Mouse (Mus musculus) stomach, embryonic 15.5 days (tissue): ENCODE measurements at regions not wholly inside any gene's neighbourhood (a gene's known extent, or its start where the extent isn't known, plus 50 kb on each side); places are given as distances from the start of the nearest gene placed in this dataset.

ENCODE experiments used
- ATAC-seq: fragments of 200-750 bp; cut with Nextera tagmentation; 2 replicates; pipeline ENCODE4 v1.8.0; 2017; ENCODE audit warnings: low read depth, moderate number of reproducible peaks, moderate TSS enrichment; ENCODE audit not compliant: insufficient read depth, low FRiP score
- H3K27ac ChIP-seq: fragments of 300-500 bp; sonication (generic); 2 replicates; pipeline ENCODE4 v1.5.1; 2015; ENCODE audit warnings: mild to moderate bottlenecking, inconsistent platforms
- H3K27me3 ChIP-seq: fragments of 300-500 bp; sonication (generic); replicated peaks from 2 replicates; pipeline ENCODE4 v1.6.1; 2015; ENCODE audit warnings: inconsistent platforms
- H3K36me3 ChIP-seq: fragments of 300-500 bp; sonication (generic); 2 replicates; pipeline ENCODE4 v1.6.1; 2015; ENCODE audit warnings: inconsistent platforms
- H3K4me1 ChIP-seq: fragments of 300-500 bp; sonication (generic); 2 replicates; pipeline ENCODE4 v1.6.1; 2015; ENCODE audit warnings: inconsistent platforms
- H3K4me2 ChIP-seq: fragments of 300-500 bp; sonication (generic); 2 replicates; pipeline ENCODE4 v1.6.1; 2015; ENCODE audit warnings: mild to moderate bottlenecking, inconsistent platforms
- H3K4me3 ChIP-seq: fragments of 300-500 bp; sonication (generic); replicated peaks from 2 replicates; pipeline ENCODE4 v1.5.1; 2015; ENCODE audit warnings: inconsistent platforms
- H3K9ac ChIP-seq: fragments of 300-500 bp; sonication (generic); 2 replicates; pipeline ENCODE4 v1.6.1; 2015; ENCODE audit warnings: inconsistent platforms
- H3K9me3 ChIP-seq: fragments of 300-500 bp; sonication (generic); 2 replicates; pipeline ENCODE4 v1.6.1; 2016; ENCODE audit warnings: inconsistent platforms
- WGBS: fragments of 180-500 bp; shearing (Covaris S2); methylation state at CpG from one replicate; pipeline ENCODE4 v1.1.7; 2015; 5-methylcytosine and 5-hydroxymethylcytosine counted together

- Histone ChIP-seq H3K4me3 (no peak overlapping the region), H3K4me1 (no peaks in the 10 kb centered on the region), H3K9ac (no peak overlapping the region), H3K27ac (no peak overlapping the region), H3K27me3 (no peaks in the 10 kb centered on the region), H3K36me3 (no peaks in the 10 kb centered on the region), H3K9me3 (no peaks in the 10 kb centered on the region), H3K4me2 (no peak overlapping the region)
- ATAC-seq = no peak
- 76% methylated on average over 6 of the region's 6 CpGs for WGBS
These were observed 116.2 kb downstream of the Mbl2 start for GRCm38 (mm10) chr19:30348924-30349323.

GRCm38 (mm10) chr19:30354981-30355380 lies 122.2 kb downstream of the Mbl2 start:
- Histone ChIP-seq H3K9ac (no peak overlapping the region), H3K9me3 (no peaks in the 10 kb centered on the region), H3K4me3 (no peak overlapping the region), H3K36me3 (no peaks in the 10 kb centered on the region), H3K27me3 (no peaks in the 10 kb centered on the region), H3K4me2 (no peak overlapping the region), H3K4me1 (no peaks in the 10 kb centered on the region), H3K27ac (no peak overlapping the region)
- no peak for ATAC-seq
- 15% methylated on average over 4 of the region's 4 CpGs for WGBS

DNA sequence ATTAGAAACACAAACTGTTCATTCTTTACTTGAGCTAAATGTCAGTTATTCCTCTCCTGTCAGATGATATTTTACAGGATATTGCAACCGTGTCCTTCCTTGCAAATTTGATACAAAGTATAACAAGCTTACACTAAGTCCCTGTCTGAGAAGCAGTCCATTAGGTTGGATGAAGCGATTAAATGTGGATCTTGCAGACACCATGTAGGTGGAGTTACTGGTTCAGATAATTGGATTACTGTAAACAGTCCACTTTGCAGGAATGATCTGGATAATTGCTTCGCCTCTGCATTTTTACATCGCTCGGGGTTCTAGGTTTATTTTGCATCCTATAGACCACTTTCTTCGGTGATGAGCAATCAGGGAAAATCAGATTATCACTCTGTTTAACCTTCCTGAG lies 126.2 kb downstream of the Mbl2 start:
- H3K4me2 ChIP-seq = no peak overlapping the region
- no peak for ATAC-seq
- 74% methylated on average over 6 of the region's 6 CpGs for WGBS

GRCm38 (mm10) chr19:30371901-30372300 lies 139.2 kb downstream of the Mbl2 start:
- no peaks in the 10 kb centered on the region for H3K27me3 ChIP-seq
- H3K4me2 ChIP-seq = no peak overlapping the region
- WGBS = 39% methylated on average over 5 of the region's 5 CpGs
- no peaks in the 10 kb centered on the region for H3K9me3 ChIP-seq
- peak overlapping the region; percentile 49; the same call in 1 of the 2 replicates for H3K27ac ChIP-seq
- ATAC-seq = no peak; the same call in 1 of the 2 replicates
- peaks cover 4% of the 10 kb centered on the region; the same call in 1 of the 2 replicates for H3K4me1 ChIP-seq
- no peaks in the 10 kb centered on the region for H3K36me3 ChIP-seq
- no peak overlapping the region for H3K9ac ChIP-seq
- H3K4me3 ChIP-seq = no peak overlapping the region

More for the DNA sequence above, 126.2 kb downstream of the Mbl2 start:
- Histone ChIP-seq H3K27me3 (no peaks in the 10 kb centered on the region), H3K4me3 (no peak overlapping the region), H3K9me3 (no peaks in the 10 kb centered on the region), H3K27ac (no peak overlapping the region), H3K9ac (no peak overlapping the region), H3K4me1 (no peaks in the 10 kb centered on the region), H3K36me3 (no peaks in the 10 kb centered on the region)

GRCm38 (mm10) chr19:30379767-30380166 lies 147.0 kb downstream of the Mbl2 start:
- no peaks in the 10 kb centered on the region for H3K9me3 ChIP-seq
- H3K27me3 ChIP-seq = no peaks in the 10 kb centered on the region
- ATAC-seq = no peak
- 68% methylated on average over 6 of the region's 6 CpGs for WGBS
- H3K9ac ChIP-seq = no peak overlapping the region
- H3K36me3 ChIP-seq = no peaks in the 10 kb centered on the region
- H3K27ac ChIP-seq = no peak overlapping the region
- no peak overlapping the region for H3K4me3 ChIP-seq
- no peaks in the 10 kb centered on the region for H3K4me1 ChIP-seq
- H3K4me2 ChIP-seq = no peak overlapping the region

DNA sequence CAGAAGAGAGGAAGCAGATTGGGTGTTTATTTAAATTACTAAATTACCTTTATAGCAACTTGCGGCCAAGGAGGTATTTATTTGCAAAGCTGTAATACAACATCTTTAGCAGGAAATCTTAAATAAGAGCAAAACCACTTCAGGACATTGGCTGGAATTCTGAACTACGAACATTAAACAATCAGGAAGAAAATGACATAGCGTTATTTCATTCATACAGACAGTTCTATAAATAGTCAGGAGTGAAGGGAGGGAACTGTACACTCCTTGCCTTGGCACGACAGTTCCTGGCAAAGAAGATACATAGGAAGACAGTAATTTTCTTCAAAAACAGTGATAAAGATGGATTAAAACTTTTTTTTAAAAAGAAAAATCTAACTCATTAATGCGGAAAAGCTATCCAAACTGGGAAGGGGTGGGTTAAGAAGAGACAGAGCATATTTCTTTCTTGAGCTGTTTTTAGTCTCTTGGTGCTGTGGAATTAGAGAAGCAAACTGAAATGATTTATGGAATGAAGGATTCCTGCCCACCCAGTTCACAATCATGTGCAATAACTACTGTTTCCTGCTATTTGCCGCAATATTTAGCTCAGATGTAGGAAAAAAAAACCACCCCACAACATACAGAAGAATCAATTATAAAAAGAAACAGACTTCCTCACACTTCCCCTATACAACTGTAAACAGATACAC lies 147.9 kb downstream of the Mbl2 start:
- H3K9ac ChIP-seq = no peak overlapping the region
- WGBS = 33% methylated on average over 6 of the region's 6 CpGs
- no peaks in the 10 kb centered on the region for H3K4me1 ChIP-seq
- H3K9me3 ChIP-seq = no peaks in the 10 kb centered on the region
- no peaks in the 10 kb centered on the region for H3K36me3 ChIP-seq
- no peak overlapping the region for H3K27ac ChIP-seq
- no peaks in the 10 kb centered on the region for H3K27me3 ChIP-seq
- H3K4me3 ChIP-seq = no peak overlapping the region
- no peak for ATAC-seq
- H3K4me2 ChIP-seq = no peak overlapping the region

- Histone ChIP-seq H3K4me1 (no peaks in the 10 kb centered on the region), H3K9ac (no peak overlapping the region), H3K4me2 (no peak overlapping the region), H3K9me3 (no peaks in the 10 kb centered on the region), H3K4me3 (no peak overlapping the region), H3K36me3 (no peaks in the 10 kb centered on the region), H3K27ac (no peak overlapping the region), H3K27me3 (no peaks in the 10 kb centered on the region)
- WGBS = 37% methylated on average over 5 of the region's 5 CpGs
- no peak for ATAC-seq
These were observed 155.7 kb downstream of the Dkk1 start for GRCm38 (mm10) chr19:30393791-30394190.

DNA sequence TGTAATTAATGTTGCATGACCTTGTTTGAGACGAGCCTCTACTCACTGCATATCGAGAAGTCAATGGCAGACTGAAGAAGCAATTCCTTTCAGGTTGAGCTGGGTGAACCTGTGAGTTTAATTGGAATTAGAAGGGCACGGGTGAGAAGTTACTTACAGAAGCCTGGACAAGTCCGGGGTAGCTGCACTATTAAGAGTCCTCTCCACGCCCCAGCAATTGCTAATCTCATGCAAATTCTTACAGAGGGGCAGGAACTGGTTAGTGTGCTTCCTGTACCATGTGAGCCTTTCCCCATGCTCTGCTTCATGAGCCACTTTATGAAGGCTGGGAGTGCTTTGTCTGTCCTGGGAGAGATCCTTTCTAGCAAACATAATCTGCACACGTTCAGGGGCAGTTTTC lies 142.5 kb downstream of the Dkk1 start:
- no peak for ATAC-seq
- Histone ChIP-seq H3K4me2 (no peak overlapping the region), H3K4me1 (no peaks in the 10 kb centered on the region), H3K27ac (no peak overlapping the region), H3K36me3 (no peaks in the 10 kb centered on the region), H3K9me3 (no peaks in the 10 kb centered on the region), H3K4me3 (no peak overlapping the region), H3K9ac (no peak overlapping the region), H3K27me3 (no peaks in the 10 kb centered on the region)
- 85% methylated on average over 6 of the region's 6 CpGs for WGBS

DNA sequence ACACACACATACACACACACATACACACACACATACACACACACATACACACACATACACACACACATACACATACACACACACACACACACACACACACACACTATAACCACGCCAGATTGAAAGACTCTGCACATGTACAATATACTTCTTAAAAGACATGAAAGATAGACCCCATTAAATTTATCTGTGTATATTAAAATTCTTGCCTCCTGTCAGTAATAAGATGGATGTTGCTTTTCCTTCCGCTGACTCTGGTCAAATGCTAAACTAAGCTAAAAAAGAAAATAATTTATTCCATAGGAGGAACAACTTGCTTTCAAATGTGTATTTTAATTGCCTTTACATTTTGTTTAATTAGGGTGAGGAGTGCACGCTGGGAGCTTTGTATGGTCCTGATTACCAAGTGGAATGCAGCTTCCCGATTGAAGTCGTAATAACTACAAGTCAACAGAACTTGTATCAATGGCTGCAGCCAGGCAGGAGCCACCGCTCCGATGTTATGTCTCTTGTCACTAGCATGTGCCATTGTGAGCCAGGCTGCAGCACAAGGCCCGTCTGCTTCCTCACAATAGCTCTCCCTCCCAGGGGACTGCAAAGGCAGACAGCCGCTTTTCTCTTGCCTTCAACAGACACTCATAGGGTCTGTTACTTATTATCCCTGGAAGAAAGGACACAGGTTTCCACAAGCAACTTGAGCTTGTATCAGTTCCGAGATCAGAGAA lies 129.7 kb downstream of the Dkk1 start:
- Histone ChIP-seq H3K4me2 (peak overlapping the region; percentile 8; the same call in 1 of the 2 replicates), H3K9me3 (no peaks in the 10 kb centered on the region), H3K27me3 (no peaks in the 10 kb centered on the region), H3K4me1 (no peaks in the 10 kb centered on the region), H3K4me3 (no peak overlapping the region), H3K27ac (no peak overlapping the region), H3K36me3 (no peaks in the 10 kb centered on the region), H3K9ac (no peak overlapping the region)
- ATAC-seq = no peak
- WGBS = 29% methylated on average over 10 of the region's 10 CpGs

- H3K4me1 ChIP-seq = no peaks in the 10 kb centered on the region
- no peak for ATAC-seq
- H3K27ac ChIP-seq = no peak overlapping the region
- H3K36me3 ChIP-seq = no peaks in the 10 kb centered on the region
- no peaks in the 10 kb centered on the region for H3K27me3 ChIP-seq
- no peak overlapping the region for H3K4me2 ChIP-seq
- 75% methylated on average over 2 of the region's 2 CpGs for WGBS
- H3K9me3 ChIP-seq = no peaks in the 10 kb centered on the region
- H3K9ac ChIP-seq = no peak overlapping the region
- no peak overlapping the region for H3K4me3 ChIP-seq
These were observed 123.8 kb downstream of the Dkk1 start for GRCm38 (mm10) chr19:30425627-30426026.

DNA sequence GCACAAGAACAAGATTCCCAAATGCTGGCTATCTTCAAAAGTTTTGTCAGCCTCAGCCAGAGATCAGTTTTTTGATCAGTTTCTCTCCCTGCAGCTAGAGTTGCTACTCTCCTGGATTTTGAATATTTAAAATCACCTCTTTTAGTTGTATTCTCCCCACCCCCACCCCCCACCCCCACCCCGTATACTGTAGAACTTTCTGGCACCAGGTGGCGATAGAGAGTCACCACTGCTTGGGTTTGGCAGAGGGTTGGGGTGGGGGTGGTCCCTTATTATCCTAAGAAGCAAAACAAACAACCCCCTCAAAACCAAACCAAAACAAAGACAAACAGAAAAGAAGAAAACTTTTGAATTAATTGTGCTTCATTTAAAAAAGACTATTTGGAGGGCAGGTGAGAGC lies 122.0 kb downstream of the Dkk1 start:
- no peak for ATAC-seq
- Histone ChIP-seq H3K27me3 (no peaks in the 10 kb centered on the region), H3K9ac (no peak overlapping the region), H3K4me2 (no peak overlapping the region), H3K9me3 (no peaks in the 10 kb centered on the region), H3K4me3 (no peak overlapping the region), H3K36me3 (no peaks in the 10 kb centered on the region), H3K27ac (no peak overlapping the region), H3K4me1 (no peaks in the 10 kb centered on the region)
- 7% methylated on average over 2 of the region's 2 CpGs for WGBS

DNA sequence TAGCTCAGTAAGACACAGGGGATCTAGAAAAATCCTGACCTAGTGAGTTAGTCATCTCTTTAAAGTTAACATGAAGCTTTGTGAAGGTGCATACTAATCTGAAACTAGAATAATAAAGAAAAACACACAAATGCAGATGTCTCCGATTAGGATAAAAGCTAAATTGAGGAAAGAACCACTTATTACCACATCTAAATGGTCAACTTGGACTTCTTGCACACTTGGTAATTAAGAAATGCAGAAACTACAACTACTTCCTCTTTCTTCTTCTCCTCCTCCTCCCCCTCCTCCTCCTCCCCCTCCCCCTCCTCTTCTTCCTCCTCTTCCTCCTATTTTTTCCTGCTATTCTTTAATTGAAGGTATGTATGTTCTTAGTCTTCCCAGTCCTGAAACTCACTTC lies 116.3 kb downstream of the Dkk1 start:
- no peaks in the 10 kb centered on the region for H3K9me3 ChIP-seq
- ATAC-seq = no peak
- H3K27me3 ChIP-seq = no peaks in the 10 kb centered on the region
- no peak overlapping the region for H3K4me2 ChIP-seq
- H3K36me3 ChIP-seq = no peaks in the 10 kb centered on the region
- 82% methylated on average over 1 of the region's 1 CpGs for WGBS
- H3K27ac ChIP-seq = no peak overlapping the region
- H3K4me1 ChIP-seq = no peaks in the 10 kb centered on the region
- H3K9ac ChIP-seq = no peak overlapping the region
- H3K4me3 ChIP-seq = no peak overlapping the region
